Mouse (Mus musculus) kidney, embryonic 14.5 days (tissue): Measurements from ENCODE around the gene Aifm1. TPM values are rescaled to one million over a fixed set of nuclear protein-coding genes. Genes with fewer than 3 reads are reported as not detected.
"Not testable (repeated sequence)": the region's sequence is repeated elsewhere in the genome, so short reads cannot be mapped to it uniquely, and the experiment has no call there.

ENCODE experiments used
- ATAC-seq: fragments of 200-750 bp; cut with Nextera tagmentation; 2 replicates; pipeline ENCODE4 v1.8.0; 2017; ENCODE audit warnings: moderate number of reproducible peaks, mild to moderate bottlenecking, moderate TSS enrichment, moderate library complexity; ENCODE audit not compliant: low FRiP score, low TSS enrichment
- H3K27ac ChIP-seq: fragments of 300-500 bp; sonication (generic); 2 replicates; pipeline ENCODE4 v1.5.1; 2014; ENCODE audit warnings: low read depth, mild to moderate bottlenecking, low read length, moderate library complexity, mixed read lengths
- H3K27me3 ChIP-seq: fragments of 300-500 bp; sonication (generic); 2 replicates; pipeline ENCODE4 v1.6.1; 2014; ENCODE audit warnings: mild to moderate bottlenecking, low read length; ENCODE audit not compliant: control insufficient read depth, insufficient read depth
- H3K36me3 ChIP-seq: fragments of 300-500 bp; sonication (generic); 2 replicates; pipeline ENCODE4 v1.6.1; 2014; ENCODE audit warnings: low read length, mixed read lengths; ENCODE audit not compliant: control insufficient read depth, insufficient read depth
- H3K4me1 ChIP-seq: fragments of 300-500 bp; sonication (generic); 2 replicates; pipeline ENCODE4 v1.6.1; 2014; ENCODE audit warnings: low read length, mixed read lengths; ENCODE audit not compliant: control insufficient read depth, insufficient read depth
- H3K4me2 ChIP-seq: fragments of 300-500 bp; sonication (generic); replicated peaks from 2 replicates; pipeline ENCODE4 v1.6.1; 2014; ENCODE audit warnings: low read depth, mild to moderate bottlenecking, low read length
- H3K4me3 ChIP-seq: fragments of 300-500 bp; sonication (generic); 2 replicates; pipeline ENCODE4 v1.5.1; 2014; ENCODE audit warnings: mild to moderate bottlenecking, low read length
- H3K9ac ChIP-seq: fragments of 300-500 bp; sonication (generic); 2 replicates; pipeline ENCODE4 v1.6.1; 2014; ENCODE audit warnings: low read depth, mild to moderate bottlenecking, low read length, moderate library complexity
- H3K9me3 ChIP-seq: fragments of 300-500 bp; sonication (generic); 2 replicates; pipeline ENCODE4 v1.6.1; 2016; ENCODE audit warnings: low read length; ENCODE audit not compliant: control insufficient read depth
- WGBS: fragments of 180-500 bp; shearing (Covaris S2); extraction: QIAGEN DNeasy Blood & Tissue Kit; methylation state at CpG from one replicate; pipeline ENCODE4 v1.1.7; 2014; 5-methylcytosine and 5-hydroxymethylcytosine counted together
- polyA plus RNA-seq: library from polyadenylated mRNA; unstranded; fragments of >200 nt; fragmentation: Nextera tagmentation; extraction: Ambion mirVana; gene quantifications from 2 replicates; pipeline ENCODE4 v1.2.1, GENCODE M21; 2014

The Aifm1 gene
- polyA plus RNA-seq, 1 experiment from 2014 or later: 72.8 TPM

- Histone ChIP-seq H3K36me3 (no peaks in the 10 kb centered on the region), H3K9me3 (no peaks in the 10 kb centered on the region), H3K27ac (no peak overlapping the region), H3K4me2 (peak overlapping the region; percentile 42), H3K9ac (peak overlapping the region; percentile 64), H3K4me3 (peak overlapping the region; percentile 46), H3K4me1 (peaks cover 3% of the 10 kb centered on the region; the same call in 1 of the 2 replicates), H3K27me3 (no peaks in the 10 kb centered on the region)
- peak; percentile 40; the same call in 1 of the 2 replicates for ATAC-seq
- WGBS: 25% methylated on average over 51 of the region's 71 CpGs
Observed at GRCm38 (mm10) chrX:48452931-48453673, 60.3 kb downstream of the Aifm1 start.

- H3K27ac ChIP-seq: no peak overlapping the region
- peak overlapping the region; percentile 42 for H3K4me2 ChIP-seq
- H3K36me3 ChIP-seq: no peaks in the 10 kb centered on the region
- WGBS: 39% methylated on average over 9 of the region's 9 CpGs
- H3K9ac ChIP-seq: peak overlapping the region; percentile 64; the same call in 1 of the 2 replicates
- H3K4me3 ChIP-seq: peak overlapping the region; percentile 46
- peaks cover 3% of the 10 kb centered on the region; the same call in 1 of the 2 replicates for H3K4me1 ChIP-seq
- H3K9me3 ChIP-seq: no peaks in the 10 kb centered on the region
- no peak for ATAC-seq
- no peaks in the 10 kb centered on the region for H3K27me3 ChIP-seq
Observed at GRCm38 (mm10) chrX:48452231-48452890, 61.0 kb downstream of the Aifm1 start.

DNA sequence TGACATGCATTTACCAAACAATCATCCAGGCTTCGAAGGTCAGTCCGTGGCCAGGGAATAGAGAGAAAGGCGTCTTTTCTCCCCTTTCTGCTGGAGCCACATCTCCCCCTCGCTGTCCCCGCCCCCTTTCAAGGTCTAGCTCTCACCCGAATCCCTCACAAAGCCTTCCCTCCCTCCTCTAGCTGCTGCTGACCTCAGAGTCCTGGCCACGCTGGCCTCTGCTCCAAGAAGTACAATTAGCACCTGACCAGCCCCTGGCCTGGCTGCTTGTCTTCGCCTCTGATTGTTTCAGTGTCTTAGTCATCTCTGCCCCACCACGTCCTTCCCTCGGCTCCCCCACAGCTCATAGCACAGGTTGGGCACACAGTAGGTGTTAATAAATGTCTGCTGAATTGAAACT, 63.7 kb downstream of the Aifm1 start:
- H3K36me3 ChIP-seq: no peaks in the 10 kb centered on the region
- H3K27me3 ChIP-seq: no peaks in the 10 kb centered on the region
- 33% methylated on average over 10 of the region's 10 CpGs for WGBS
- H3K4me1 ChIP-seq: peaks cover 3% of the 10 kb centered on the region; the same call in 1 of the 2 replicates
- ATAC-seq: no peak
- H3K27ac ChIP-seq: no peak overlapping the region
- no peaks in the 10 kb centered on the region for H3K9me3 ChIP-seq
- no peak overlapping the region for H3K9ac ChIP-seq
- no peak overlapping the region for H3K4me3 ChIP-seq
- no peak overlapping the region for H3K4me2 ChIP-seq

DNA sequence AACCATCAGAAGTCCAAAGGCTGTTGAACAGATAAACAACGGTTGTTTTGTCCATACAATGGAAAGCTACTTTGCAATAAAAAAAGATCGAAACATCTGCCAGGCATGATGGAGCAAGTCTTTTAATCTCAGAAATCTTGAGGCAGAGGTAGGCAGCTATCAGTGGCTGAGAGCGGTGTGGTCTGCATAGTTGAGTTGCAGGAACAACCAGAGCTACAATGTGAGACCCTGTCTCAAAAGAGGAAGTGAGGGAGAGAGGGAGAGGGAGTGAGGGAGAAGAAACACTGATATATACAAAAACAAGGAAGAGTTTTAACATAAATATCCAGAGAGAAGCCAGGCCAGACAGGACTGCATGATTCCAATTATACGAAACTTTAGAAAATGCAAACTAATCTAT, 68.7 kb downstream of the Aifm1 start:
- Histone ChIP-seq H3K4me3 (no peak overlapping the region), H3K9me3 (no peaks in the 10 kb centered on the region), H3K27me3 (no peaks in the 10 kb centered on the region), H3K4me1 (no peaks in the 10 kb centered on the region), H3K36me3 (no peaks in the 10 kb centered on the region), H3K4me2 (no peak overlapping the region), H3K9ac (no peak overlapping the region), H3K27ac (no peak overlapping the region)
- WGBS: 88% methylated on average over 4 of the region's 4 CpGs
- ATAC-seq: no peak

DNA sequence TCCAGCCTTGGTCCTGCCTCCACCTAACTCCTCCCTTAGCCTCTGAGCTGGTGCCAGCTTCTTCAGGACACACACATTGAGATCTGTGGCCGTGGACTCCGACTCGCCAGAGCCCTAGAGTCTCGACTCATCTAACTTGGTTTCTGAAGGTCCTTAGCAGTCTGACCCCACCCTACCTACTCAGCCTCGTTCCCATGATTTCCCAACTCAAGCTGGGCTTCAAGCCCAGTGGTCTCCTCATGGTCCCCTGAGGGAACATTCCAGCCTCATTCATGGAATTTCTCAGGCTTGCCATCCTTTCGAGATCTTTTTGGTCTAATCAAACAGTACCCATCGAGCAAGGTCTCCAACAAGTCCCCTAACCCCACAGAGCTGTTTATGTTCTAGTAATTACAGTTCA, 71.4 kb downstream of the Aifm1 start:
- Histone ChIP-seq H3K9me3 (no peaks in the 10 kb centered on the region), H3K27ac (no peak overlapping the region), H3K4me3 (no peak overlapping the region), H3K36me3 (no peaks in the 10 kb centered on the region), H3K4me1 (peaks cover 6% of the 10 kb centered on the region; the same call in 1 of the 2 replicates), H3K4me2 (no peak overlapping the region), H3K9ac (no peak overlapping the region), H3K27me3 (no peaks in the 10 kb centered on the region)
- 80% methylated on average over 7 of the region's 7 CpGs for WGBS
- no peak for ATAC-seq

DNA sequence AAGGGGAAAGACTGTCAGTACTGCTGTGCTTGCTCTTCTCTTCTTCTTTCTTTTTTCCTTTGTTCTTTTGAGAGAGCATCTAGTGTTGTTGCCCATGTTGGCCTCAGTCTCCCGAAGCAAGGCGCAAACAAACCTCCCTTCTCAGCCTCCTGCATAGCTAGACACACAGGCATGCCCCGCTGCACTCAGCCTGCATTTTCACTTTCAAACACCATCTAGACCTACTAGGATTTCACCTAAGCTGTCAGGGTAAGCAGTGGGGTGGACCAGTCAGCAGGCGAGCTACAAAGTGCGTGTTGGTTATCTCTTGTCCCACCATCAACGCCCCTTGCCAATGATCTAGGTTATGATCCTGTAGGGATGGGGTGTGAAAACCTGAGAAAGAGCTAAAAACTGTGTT, 71.8 kb downstream of the Aifm1 start:
- no peak for ATAC-seq
- H3K4me3 ChIP-seq: no peak overlapping the region
- 76% methylated on average over 6 of the region's 6 CpGs for WGBS
- H3K4me2 ChIP-seq: no peak overlapping the region
- H3K4me1 ChIP-seq: peaks cover 6% of the 10 kb centered on the region; the same call in 1 of the 2 replicates
- H3K9ac ChIP-seq: no peak overlapping the region
- H3K27ac ChIP-seq: no peak overlapping the region
- no peaks in the 10 kb centered on the region for H3K27me3 ChIP-seq
- no peaks in the 10 kb centered on the region for H3K36me3 ChIP-seq
- H3K9me3 ChIP-seq: no peaks in the 10 kb centered on the region

- Histone ChIP-seq H3K4me3 (no peak overlapping the region), H3K27ac (no peak overlapping the region), H3K9ac (no peak overlapping the region), H3K36me3 (no peaks in the 10 kb centered on the region), H3K27me3 (no peaks in the 10 kb centered on the region), H3K4me2 (no peak overlapping the region), H3K4me1 (peaks cover 6% of the 10 kb centered on the region; the same call in 1 of the 2 replicates), H3K9me3 (no peaks in the 10 kb centered on the region)
- WGBS: 67% methylated on average over 4 of the region's 4 CpGs
- ATAC-seq: no peak; the same call in 1 of the 2 replicates
Observed at GRCm38 (mm10) chrX:48439036-48439435, 74.3 kb downstream of the Aifm1 start.

DNA sequence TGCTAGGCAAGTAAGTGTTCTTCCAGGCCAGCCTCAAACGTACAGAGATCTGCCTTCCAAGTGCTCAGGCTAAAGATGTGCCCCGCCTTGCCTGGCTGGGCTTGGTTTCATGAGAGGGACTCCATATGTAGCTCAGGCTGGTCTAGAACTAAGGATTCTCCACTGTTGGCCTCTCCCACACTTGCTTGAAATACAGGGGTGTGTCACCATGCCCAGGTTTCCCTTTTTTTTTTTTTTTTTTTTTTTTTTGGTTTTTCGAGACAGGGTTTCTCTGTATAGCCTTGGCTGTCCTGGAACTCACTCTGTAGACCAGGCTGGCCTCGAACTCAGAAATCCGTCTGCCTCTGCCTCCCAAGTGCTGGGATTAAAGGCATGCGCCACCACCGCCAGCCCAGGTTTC, 77.3 kb downstream of the Aifm1 start:
- H3K4me3 ChIP-seq, H3K9me3 ChIP-seq, H3K36me3 ChIP-seq, H3K27me3 ChIP-seq, H3K9ac ChIP-seq, H3K4me2 ChIP-seq, H3K27ac ChIP-seq, ATAC-seq: not testable (repeated sequence)
- peaks cover 13% of the 10 kb centered on the region; the same call in 1 of the 2 replicates for H3K4me1 ChIP-seq
- WGBS: 88% methylated on average over 5 of the region's 7 CpGs

DNA sequence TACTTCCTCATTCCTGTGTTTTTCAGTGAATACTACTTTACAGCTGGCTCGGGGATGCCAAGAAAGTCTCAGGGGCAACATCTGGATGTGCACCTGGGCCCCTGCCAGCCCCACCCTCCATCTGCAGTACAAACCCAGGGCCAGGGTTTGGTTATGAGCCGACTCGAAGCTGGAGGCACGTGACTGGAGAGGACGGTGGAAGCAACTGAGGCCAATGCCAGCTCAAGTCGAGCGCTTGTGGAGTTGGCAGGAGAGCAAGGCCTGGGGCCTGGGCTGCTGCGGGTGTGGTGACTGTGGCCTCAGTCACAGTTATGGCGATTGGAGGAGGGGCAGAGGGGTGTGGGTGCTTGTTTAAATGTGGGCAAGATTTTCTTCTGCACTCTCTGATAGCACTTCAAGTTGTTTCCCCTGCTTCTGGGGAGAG, 77.9 kb downstream of the Aifm1 start:
- WGBS: 75% methylated on average over 9 of the region's 9 CpGs
- Histone ChIP-seq H3K4me1 (peaks cover 13% of the 10 kb centered on the region; the same call in 1 of the 2 replicates), H3K4me2 (no peak overlapping the region), H3K9me3 (no peaks in the 10 kb centered on the region), H3K27ac (no peak overlapping the region), H3K4me3 (no peak overlapping the region), H3K9ac (no peak overlapping the region), H3K36me3 (no peaks in the 10 kb centered on the region), H3K27me3 (no peaks in the 10 kb centered on the region)
- ATAC-seq: no peak
